Mouse (Mus musculus) testis, adult 2 months (tissue): ENCODE measurements around the gene Cetn2.

ENCODE experiments used
- CTCF ChIP-seq: fragments of 200-500 bp; IDR thresholded peaks from 2 replicates; pipeline ENCODE4 v1.5.1; 2012; ENCODE audit warnings: low read depth, mild to moderate bottlenecking, inconsistent platforms, low read length, moderate library complexity; ENCODE audit not compliant: control insufficient read depth, insufficient read depth, insufficient replicate concordance
- POLR2A ChIP-seq: fragments of 200-500 bp; IDR thresholded peaks from 2 replicates; pipeline ENCODE4 v1.6.1; 2012; ENCODE audit warnings: low read depth, mild to moderate bottlenecking, inconsistent platforms, low read length, moderate library complexity; ENCODE audit not compliant: control insufficient read depth

DNA sequence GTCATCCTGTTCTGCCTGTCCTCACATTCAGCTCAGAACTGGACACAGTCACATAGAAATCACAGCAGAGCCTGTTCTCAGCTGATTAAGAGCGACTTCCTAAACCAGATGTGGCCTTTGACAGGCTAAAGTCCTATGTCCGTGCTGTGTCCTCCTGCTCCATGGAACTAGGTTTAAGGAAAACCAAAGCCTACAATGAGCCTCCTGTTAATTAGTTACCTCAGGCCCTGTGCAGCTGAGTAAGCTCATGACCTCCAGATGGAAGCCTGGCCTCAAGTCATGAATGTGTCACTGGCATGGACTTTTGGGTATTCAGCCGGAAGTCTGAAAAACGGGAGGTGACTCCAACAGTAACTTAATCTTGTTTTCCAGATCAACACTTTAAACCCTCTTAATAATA lies 35.3 kb upstream of the Cetn2 start:
- no peak for TF ChIP-seq CTCF
- TF ChIP-seq POLR2A: no peak
